Mouse (Mus musculus) liver, embryonic 11.5 days (tissue): ENCODE results near the gene Vill. TPM values are rescaled to one million over a fixed set of nuclear protein-coding genes. Genes with fewer than 3 reads are reported as not detected.

Experiments
- ATAC-seq: fragments of 200-750 bp; cut with Nextera tagmentation; replicated peaks from 2 replicates; pipeline ENCODE4 v1.8.0; 2017; ENCODE audit warnings: moderate number of reproducible peaks, mild to moderate bottlenecking, moderate TSS enrichment, moderate library complexity; ENCODE audit not compliant: low FRiP score
- DNase-seq: peaks from one replicate; pipeline ENCODE4 v3.0.0-alpha.2; 2017; ENCODE audit warnings: low spot score
- H3K27ac ChIP-seq: fragments of 300-500 bp; sonication (generic); 2 replicates; pipeline ENCODE4 v1.5.1; 2014; ENCODE audit warnings: mild to moderate bottlenecking, low read depth, low read length, control low read depth
- H3K27me3 ChIP-seq: fragments of 300-500 bp; sonication (generic); replicated peaks from 2 replicates; pipeline ENCODE4 v1.6.1; 2014; ENCODE audit warnings: low read length, mixed read lengths; ENCODE audit not compliant: control insufficient read depth, insufficient read depth
- H3K36me3 ChIP-seq: fragments of 300-500 bp; sonication (generic); 2 replicates; pipeline ENCODE4 v1.6.1; 2014; ENCODE audit warnings: mild to moderate bottlenecking, low read length, moderate library complexity, mixed read lengths; ENCODE audit not compliant: control insufficient read depth, insufficient read depth
- H3K4me1 ChIP-seq: fragments of 300-500 bp; sonication (generic); replicated peaks from 2 replicates; pipeline ENCODE4 v1.6.1; 2014; ENCODE audit warnings: low read length, mixed read lengths; ENCODE audit not compliant: control insufficient read depth, insufficient read depth
- H3K4me2 ChIP-seq: fragments of 300-500 bp; sonication (generic); 2 replicates; pipeline ENCODE4 v1.6.1; 2014; ENCODE audit warnings: mild to moderate bottlenecking, control low read depth, moderate library complexity
- H3K4me3 ChIP-seq: fragments of 300-500 bp; sonication (generic); 2 replicates; pipeline ENCODE4 v1.5.1; 2014; ENCODE audit warnings: low read depth, low read length, control low read depth
- H3K9ac ChIP-seq: fragments of 300-500 bp; sonication (generic); 2 replicates; pipeline ENCODE4 v1.6.1; 2014; ENCODE audit warnings: low read depth, low read length, control low read depth
- H3K9me3 ChIP-seq: fragments of 300-500 bp; sonication (generic); 2 replicates; pipeline ENCODE4 v1.6.1; 2016; ENCODE audit warnings: low read length, inconsistent platforms, mixed read lengths; ENCODE audit not compliant: control insufficient read depth
- WGBS: fragments of 180-500 bp; shearing (Covaris S2); extraction: QIAGEN DNeasy Blood & Tissue Kit; methylation state at CpG from one replicate; pipeline ENCODE4 v1.1.7; 2014; 5-methylcytosine and 5-hydroxymethylcytosine counted together
- polyA plus RNA-seq: library from polyadenylated mRNA; unstranded; fragments of >200 nt; fragmentation: Nextera tagmentation; extraction: Ambion mirVana; gene quantifications from 2 replicates; pipeline ENCODE4 v1.2.1, GENCODE M21; 2014

The Vill gene
- polyA plus RNA-seq, 1 experiment from 2014 or later: 22.7 TPM

DNA sequence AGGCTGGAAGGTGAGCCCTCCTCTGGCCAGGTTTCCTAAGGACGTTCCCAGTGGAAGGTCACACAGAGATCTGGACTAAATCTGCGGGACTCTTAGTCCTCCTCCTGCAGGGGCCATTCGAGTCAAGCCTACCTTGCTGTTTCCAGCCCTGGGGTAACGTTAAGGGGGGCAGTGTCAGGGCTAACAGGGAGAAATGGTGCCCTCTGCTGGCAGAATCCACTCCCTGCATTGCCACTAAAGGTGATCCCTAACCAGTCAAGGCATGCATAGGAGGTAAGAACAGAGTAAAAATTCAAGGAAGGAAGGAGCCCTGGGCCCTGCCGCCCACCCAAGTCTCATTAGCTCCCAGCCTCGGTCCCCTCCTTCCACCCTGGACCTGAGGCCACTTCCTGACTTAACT lies 15.0 kb downstream of the Vill start:
- DNase-seq (peak; percentile 61), ATAC-seq (no peak; the same call in 1 of the 2 replicates)
- no peak overlapping the region for H3K4me3 ChIP-seq
- H3K36me3 ChIP-seq: no peaks in the 10 kb centered on the region
- no peak overlapping the region for H3K9ac ChIP-seq
- H3K4me2 ChIP-seq: no peak overlapping the region
- no peaks in the 10 kb centered on the region for H3K27me3 ChIP-seq
- WGBS: 8% methylated on average over 6 of the region's 6 CpGs
- no peaks in the 10 kb centered on the region for H3K9me3 ChIP-seq
- H3K27ac ChIP-seq: no peak overlapping the region
- H3K4me1 ChIP-seq: no peaks in the 10 kb centered on the region

DNA sequence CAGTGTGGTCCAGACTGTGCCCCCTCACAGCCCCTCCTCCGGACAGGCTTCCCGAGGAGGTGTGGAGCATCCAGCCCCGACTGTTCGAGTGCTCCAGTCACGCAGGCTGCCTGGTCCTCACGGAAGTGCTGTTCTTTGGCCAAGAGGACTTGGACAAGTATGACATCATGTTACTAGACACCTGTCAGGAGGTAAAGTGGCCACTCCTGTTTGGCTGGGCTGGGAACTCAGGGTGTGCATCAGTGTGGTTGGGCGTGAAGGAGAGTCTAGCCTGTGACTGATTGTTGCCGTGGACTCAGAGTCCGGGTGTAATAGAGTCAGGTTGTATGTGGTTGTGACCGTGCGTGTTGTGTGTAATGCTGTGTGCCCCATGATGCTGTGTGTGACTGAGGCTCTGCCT lies 15.7 kb downstream of the Vill start:
- Histone ChIP-seq H3K27ac (no peak overlapping the region), H3K4me1 (no peaks in the 10 kb centered on the region), H3K9me3 (no peaks in the 10 kb centered on the region), H3K27me3 (no peaks in the 10 kb centered on the region), H3K4me2 (no peak overlapping the region), H3K4me3 (no peak overlapping the region), H3K9ac (no peak overlapping the region), H3K36me3 (no peaks in the 10 kb centered on the region)
- no peak for DNase-seq
- no peak for ATAC-seq
- 91% methylated on average over 11 of the region's 11 CpGs for WGBS

DNA sequence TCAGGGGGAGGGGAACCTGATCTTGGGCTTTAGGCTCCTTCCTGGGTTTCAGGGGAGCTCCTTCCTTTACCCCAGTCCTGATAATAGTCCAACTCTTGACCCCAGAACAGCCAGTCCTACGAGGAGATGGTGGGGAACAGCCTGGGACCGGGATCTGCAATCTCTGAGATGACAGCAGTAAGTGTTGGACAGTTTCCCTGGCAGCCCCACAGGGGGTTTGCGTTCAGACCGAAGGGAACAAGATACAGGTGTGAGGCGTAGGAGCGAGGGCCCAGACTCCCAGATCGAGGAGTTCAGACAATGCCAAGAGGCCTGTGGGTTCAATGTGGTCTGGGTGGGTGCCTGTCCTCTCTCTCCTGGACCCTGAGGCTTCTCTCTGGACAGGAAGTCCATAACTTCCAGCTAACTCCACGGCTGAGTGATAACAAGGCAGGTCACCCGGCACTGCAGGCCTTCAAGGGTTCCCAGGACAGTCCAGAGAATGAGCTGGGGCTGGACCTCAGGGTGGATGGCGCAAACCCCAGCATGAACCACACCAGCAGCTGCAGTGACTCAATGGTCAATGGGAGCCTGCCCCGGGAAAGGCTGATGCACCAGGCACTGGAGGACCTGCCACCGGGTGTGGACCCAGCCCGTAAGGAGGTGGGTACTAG lies 17.7 kb downstream of the Vill start:
- ATAC-seq: no peak
- 77% methylated on average over 13 of the region's 13 CpGs for WGBS

GRCm38 (mm10) chr9:119071786-119072185 lies 19.2 kb downstream of the Vill start:
- H3K9me3 ChIP-seq: no peaks in the 10 kb centered on the region
- no peak overlapping the region for H3K4me3 ChIP-seq
- DNase-seq: no peak
- H3K4me2 ChIP-seq: no peak overlapping the region
- H3K27ac ChIP-seq: no peak overlapping the region
- no peaks in the 10 kb centered on the region for H3K36me3 ChIP-seq
- H3K9ac ChIP-seq: no peak overlapping the region
- 76% methylated on average over 9 of the region's 9 CpGs for WGBS
- no peaks in the 10 kb centered on the region for H3K27me3 ChIP-seq
- H3K4me1 ChIP-seq: no peaks in the 10 kb centered on the region
- ATAC-seq: no peak

More for the DNA sequence above, 17.7 kb downstream of the Vill start:
- H3K4me3 ChIP-seq: no peak overlapping the region
- H3K27me3 ChIP-seq: no peaks in the 10 kb centered on the region
- H3K9me3 ChIP-seq: no peaks in the 10 kb centered on the region
- DNase-seq: no peak
- H3K4me2 ChIP-seq: no peak overlapping the region
- no peak overlapping the region for H3K27ac ChIP-seq
- no peaks in the 10 kb centered on the region for H3K4me1 ChIP-seq
- no peaks in the 10 kb centered on the region for H3K36me3 ChIP-seq
- no peak overlapping the region for H3K9ac ChIP-seq

- Histone ChIP-seq H3K4me2 (no peak overlapping the region), H3K36me3 (no peaks in the 10 kb centered on the region), H3K4me1 (no peaks in the 10 kb centered on the region), H3K4me3 (no peak overlapping the region), H3K27me3 (no peaks in the 10 kb centered on the region), H3K9ac (no peak overlapping the region), H3K9me3 (no peaks in the 10 kb centered on the region), H3K27ac (no peak overlapping the region)
- no peak for ATAC-seq
- 83% methylated on average over 15 of the region's 15 CpGs for WGBS
- DNase-seq: no peak
These were observed 20.8 kb downstream of the Vill start for GRCm38 (mm10) chr9:119073184-119073895.

DNA sequence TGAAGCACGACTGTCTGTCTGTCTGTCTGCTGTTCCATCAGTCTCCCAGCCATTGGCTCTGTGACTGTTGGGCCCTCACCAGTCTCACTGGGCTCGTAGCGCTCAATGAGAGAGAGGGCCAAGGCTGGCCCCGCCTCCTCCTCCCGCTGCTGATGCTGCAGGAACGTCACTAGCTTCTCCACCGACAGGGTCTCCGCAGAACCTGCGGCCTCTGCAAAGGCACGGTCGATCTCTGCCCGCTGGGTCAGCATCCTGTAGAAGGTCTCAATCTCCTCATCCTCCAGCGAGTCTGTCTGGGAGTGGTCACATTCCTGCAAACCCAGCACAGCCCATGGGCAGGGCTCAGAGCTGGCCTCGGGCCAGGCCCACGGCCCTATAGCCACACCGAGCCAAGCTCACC lies 23.1 kb downstream of the Vill start:
- ATAC-seq (no peak), DNase-seq (no peak)
- WGBS: 58% methylated on average over 16 of the region's 16 CpGs
- Histone ChIP-seq H3K9me3 (no peaks in the 10 kb centered on the region), H3K4me2 (no peak overlapping the region), H3K27me3 (no peaks in the 10 kb centered on the region), H3K36me3 (no peaks in the 10 kb centered on the region; the same call in 1 of the 2 replicates), H3K9ac (no peak overlapping the region), H3K27ac (no peak overlapping the region), H3K4me1 (no peaks in the 10 kb centered on the region), H3K4me3 (no peak overlapping the region)

DNA sequence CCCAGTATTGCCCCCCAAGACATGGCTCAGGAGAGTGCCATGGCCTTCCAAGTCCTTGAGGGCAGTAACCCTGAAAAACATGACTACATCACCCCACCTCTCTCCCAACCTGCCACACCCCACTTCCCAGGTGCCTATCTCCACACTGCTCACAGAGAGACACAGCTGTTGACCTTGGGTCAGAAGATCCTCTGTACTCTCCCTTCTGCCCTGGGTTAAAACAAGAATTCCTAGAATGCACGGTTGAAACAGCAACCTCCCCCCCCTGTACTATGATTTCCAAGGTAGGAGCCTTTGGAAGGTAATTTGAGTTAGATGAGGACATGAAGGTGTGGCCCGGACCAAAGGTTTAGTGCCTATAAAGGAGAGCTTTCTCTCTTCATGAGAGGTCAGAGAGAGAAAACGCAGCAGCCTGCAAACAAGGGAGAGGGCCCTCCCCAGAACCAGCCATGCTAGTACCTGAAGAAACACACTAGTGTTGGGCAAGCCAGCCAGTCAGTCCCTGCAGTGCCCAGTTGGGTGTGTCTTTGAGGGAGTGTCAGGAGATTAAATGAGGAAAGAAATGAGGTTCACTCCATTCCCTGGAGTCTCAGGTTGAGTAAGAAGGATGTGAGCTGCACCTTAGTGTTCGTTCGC lies 27.6 kb downstream of the Vill start:
- H3K4me1 ChIP-seq: peaks cover 4% of the 10 kb centered on the region
- no peak for ATAC-seq
- no peak overlapping the region for H3K27ac ChIP-seq
- no peak overlapping the region for H3K9ac ChIP-seq
- H3K4me2 ChIP-seq: no peak overlapping the region
- no peaks in the 10 kb centered on the region for H3K9me3 ChIP-seq
- no peaks in the 10 kb centered on the region; the same call in 1 of the 2 replicates for H3K36me3 ChIP-seq
- WGBS: 78% methylated on average over 5 of the region's 5 CpGs
- no peaks in the 10 kb centered on the region for H3K27me3 ChIP-seq
- DNase-seq: no peak
- no peak overlapping the region for H3K4me3 ChIP-seq

GRCm38 (mm10) chr9:119082039-119082438 lies 29.5 kb downstream of the Vill start:
- H3K4me2 ChIP-seq: no peak overlapping the region
- peak overlapping the region; percentile 13; the same call in 1 of the 2 replicates for H3K27ac ChIP-seq
- H3K4me1 ChIP-seq: peaks cover 4% of the 10 kb centered on the region
- 46% methylated on average over 8 of the region's 8 CpGs for WGBS
- H3K27me3 ChIP-seq: no peaks in the 10 kb centered on the region
- H3K9ac ChIP-seq: peak overlapping the region; percentile 0; the same call in 1 of the 2 replicates
- H3K4me3 ChIP-seq: no peak overlapping the region
- no peaks in the 10 kb centered on the region for H3K9me3 ChIP-seq
- no peaks in the 10 kb centered on the region; the same call in 1 of the 2 replicates for H3K36me3 ChIP-seq
- ATAC-seq (no peak), DNase-seq (no peak)
